ENCODE assay signal across 34 mouse cellular contexts in the genomic region with DNA sequence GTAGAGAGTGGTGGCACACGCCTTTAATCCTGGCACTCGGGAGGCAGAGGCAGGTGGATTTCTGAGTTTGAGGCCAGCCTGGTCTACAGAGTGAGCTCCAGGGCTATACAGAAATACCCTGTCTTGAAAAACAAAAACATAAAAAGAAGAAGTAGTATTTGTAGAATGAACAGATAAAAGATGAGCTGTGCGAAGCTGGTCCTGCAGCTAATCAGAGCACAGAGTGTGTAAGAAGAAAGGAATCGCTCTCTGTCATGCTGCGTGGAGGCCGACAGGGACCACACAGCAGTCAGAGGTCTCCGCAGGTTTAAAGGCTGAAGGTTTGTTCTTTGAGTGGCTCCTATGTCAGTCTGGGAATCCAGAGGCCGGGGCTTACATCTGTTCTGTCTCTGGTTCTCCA.
"Had no signal": no experiment of that assay in that cellular context is flagged by ENCODE, and none has a peak within 500 bp of the region (broad histone marks: within the 10 kb centered on the region; RNA-seq: fewer than 3 reads in every experiment).

No protein-coding gene starts in this region.

- H3K27me3 ChIP-seq: heart, embryonic 12.5 days; heart, embryonic 13.5 days; heart, embryonic 15.5 days; hindbrain, embryonic 12.5 days; hindbrain, embryonic 13.5 days; hindbrain, embryonic 15.5 days; intestine, embryonic 15.5 days; kidney, embryonic 15.5 days had no signal

- H3K4me1 ChIP-seq: heart, embryonic 12.5 days; heart, embryonic 13.5 days; heart, embryonic 15.5 days; hindbrain, embryonic 10.5 days; hindbrain, embryonic 12.5 days; hindbrain, embryonic 13.5 days; hindbrain, embryonic 15.5 days; intestine, embryonic 15.5 days had no signal

- H3K9me3 ChIP-seq: heart, embryonic 15.5 days; hindbrain, embryonic 10.5 days; hindbrain, embryonic 12.5 days; hindbrain, embryonic 13.5 days; hindbrain, embryonic 15.5 days; intestine, embryonic 15.5 days had no signal

- H3K4me2 ChIP-seq: heart, embryonic 12.5 days; heart, embryonic 13.5 days; heart, embryonic 15.5 days; hindbrain, embryonic 12.5 days; hindbrain, embryonic 13.5 days; hindbrain, embryonic 14.5 days; hindbrain, embryonic 15.5 days; intestine, embryonic 15.5 days; kidney, embryonic 15.5 days had no signal

- H3K36me3 ChIP-seq: heart, embryonic 12.5 days; heart, embryonic 13.5 days; heart, embryonic 15.5 days; hindbrain, embryonic 10.5 days; hindbrain, embryonic 12.5 days; hindbrain, embryonic 13.5 days; hindbrain, embryonic 15.5 days; intestine, embryonic 15.5 days; kidney, embryonic 15.5 days had no signal

- H3K4me3 ChIP-seq: heart, embryonic 12.5 days; heart, embryonic 13.5 days; heart, embryonic 15.5 days; hindbrain, embryonic 10.5 days; hindbrain, embryonic 12.5 days; hindbrain, embryonic 13.5 days; hindbrain, embryonic 15.5 days; intestine, embryonic 15.5 days; kidney, embryonic 15.5 days; layer of hippocampus, adult 2 months; left cerebral cortex, adult 2 months had no signal

- H3K9ac ChIP-seq: heart, embryonic 12.5 days; heart, embryonic 13.5 days; heart, embryonic 15.5 days; hindbrain, embryonic 12.5 days; hindbrain, embryonic 13.5 days; hindbrain, embryonic 14.5 days; hindbrain, embryonic 15.5 days; intestine, embryonic 15.5 days; kidney, embryonic 15.5 days had no signal

- ATAC-seq: hindbrain, embryonic 16.5 days; hindbrain, postnatal 0 days; inflammation-experienced regulatory T-cells, adult 6 months; intestine, embryonic 15.5 days; intestine, embryonic 16.5 days; intestine, postnatal 0 days had no signal

- H3K27ac ChIP-seq: heart, embryonic 13.5 days; heart, embryonic 15.5 days; hindbrain, embryonic 10.5 days; hindbrain, embryonic 12.5 days; hindbrain, embryonic 13.5 days; hindbrain, embryonic 14.5 days; hindbrain, embryonic 15.5 days; hindbrain, postnatal 0 days; intestine, embryonic 15.5 days; kidney, embryonic 15.5 days; kidney, postnatal 0 days; layer of hippocampus, adult 2 months; left cerebral cortex, adult 2 months had no signal

- DNase-seq: heart, postnatal 10 days; heart, postnatal 14 days; heart, postnatal 36 days; heart, postnatal 4 days; kidney, adult 11 months; kidney, adult 18-20 months; kidney, adult 2 months; kidney, adult 8-10 months; kidney, adult 9 months; kidney, postnatal 10 days; kidney, postnatal 14 days; kidney, postnatal 25 days; kidney, postnatal 36 days; kidney, postnatal 4 days; layer of hippocampus, adult 9-11 months; layer of hippocampus, postnatal 36 days had no signal
